Mouse (Mus musculus) erythroblast, embryonic 14.5 days (primary cell): ENCODE data around the gene Polrmt.

Source experiments
- GATA1 ChIP-seq: IDR thresholded peaks from 2 replicates; pipeline ENCODE4 v1.6.1; 2012; ENCODE audit warnings: low read length, inconsistent platforms, mixed read lengths
- TAL1 ChIP-seq: IDR thresholded peaks from 3 replicates; pipeline ENCODE4 v1.6.1; 2012; ENCODE audit warnings: low read length, inconsistent platforms, mixed read lengths

GRCm38 (mm10) chr10:79696129-79696651 is 50.2 kb downstream of the Polrmt start:
- TF ChIP-seq TAL1 (no peak), GATA1 (no peak)
